Mouse (Mus musculus) myocyte (in vitro differentiated cells): ENCODE measurements around the gene Slc4a1. TPM values are rescaled to one million over a fixed set of nuclear protein-coding genes. Genes with fewer than 3 reads are reported as not detected.

Experiments used
- H3K27me3 ChIP-seq: one replicate; pipeline ENCODE4 v1.6.1; 2011; ENCODE audit not compliant: control insufficient read depth, insufficient read depth, insufficient read length
- H3K36me3 ChIP-seq: one replicate; pipeline ENCODE4 v1.6.1; 2011; ENCODE audit not compliant: control insufficient read depth, insufficient read depth
- H3K4me2 ChIP-seq: one replicate; pipeline ENCODE4 v1.6.1; 2011; ENCODE audit warnings: low read depth, control low read depth
- H3K4me3 ChIP-seq: one replicate; pipeline ENCODE4 v1.5.1; 2011; ENCODE audit warnings: mild to moderate bottlenecking, control low read depth, moderate library complexity
- H3K79me2 ChIP-seq: one replicate; pipeline ENCODE4 v1.6.1; 2011; ENCODE audit not compliant: control insufficient read depth, insufficient read depth
- H3ac ChIP-seq: one replicate; pipeline ENCODE4 v1.6.1; 2011; ENCODE audit not compliant: control insufficient read depth, insufficient read length
- CEBPB ChIP-seq: IDR thresholded peaks from 2 replicates; pipeline ENCODE4 v1.6.1; 2011; ENCODE audit warnings: mild to moderate bottlenecking, moderate library complexity; ENCODE audit not compliant: poor library complexity, insufficient read depth, severe bottlenecking
- E2F4 ChIP-seq: IDR thresholded peaks from one replicate; pipeline ENCODE4 v1.6.1; 2011; ENCODE audit warnings: mild to moderate bottlenecking, control low read depth, moderate library complexity; ENCODE audit not compliant: insufficient read depth
- MAX ChIP-seq: IDR thresholded peaks from one replicate; pipeline ENCODE4 v1.6.1; 2011; ENCODE audit warnings: low read depth, mild to moderate bottlenecking, control low read depth
- MYOD1 ChIP-seq, 3 experiments: IDR thresholded peaks; one replicate each; pipeline ENCODE4 v1.6.1; 2011; ENCODE audit warnings: control low read depth in 2 of 3, low read depth in 2 of 3, mild to moderate bottlenecking in 2 of 3, moderate library complexity in 1 of 3; ENCODE audit not compliant: insufficient read length in 2 of 3, control insufficient read depth in 1 of 3
- MYOG ChIP-seq, 3 experiments: IDR thresholded peaks; one replicate each; pipeline ENCODE4 v1.6.1; 2011; ENCODE audit warnings: control low read depth in 2 of 3, low read depth in 2 of 3, mild to moderate bottlenecking in 2 of 3; ENCODE audit not compliant: insufficient read length in 2 of 3, control insufficient read depth in 1 of 3, insufficient read depth in 1 of 3
- POLR2A ChIP-seq: IDR thresholded peaks from one replicate; pipeline ENCODE4 v1.6.1; 2011; ENCODE audit warnings: low read depth, mild to moderate bottlenecking, control low read depth, moderate library complexity; ENCODE audit not compliant: insufficient read length
- POLR2AphosphoS2 ChIP-seq: IDR thresholded peaks from one replicate; pipeline ENCODE4 v1.6.1; 2011; ENCODE audit warnings: low read depth, control low read depth; ENCODE audit not compliant: insufficient read length
- REST ChIP-seq: IDR thresholded peaks from one replicate; pipeline ENCODE4 v1.6.1; 2011; ENCODE audit warnings: mild to moderate bottlenecking, control low read depth, moderate library complexity; ENCODE audit not compliant: insufficient read depth, insufficient read length
- SRF ChIP-seq: IDR thresholded peaks from one replicate; pipeline ENCODE4 v1.6.1; 2011; ENCODE audit warnings: low read depth; ENCODE audit not compliant: control insufficient read depth, insufficient read length
- TCF12 ChIP-seq: IDR thresholded peaks from one replicate; pipeline ENCODE4 v1.6.1; 2011; ENCODE audit warnings: mild to moderate bottlenecking, control low read depth; ENCODE audit not compliant: poor library complexity, insufficient read depth, severe bottlenecking
- TCF3 ChIP-seq: IDR thresholded peaks from one replicate; pipeline ENCODE4 v1.6.1; 2011; ENCODE audit warnings: low read depth, control low read depth; ENCODE audit not compliant: insufficient read length
- USF1 ChIP-seq: IDR thresholded peaks from one replicate; pipeline ENCODE4 v1.6.1; 2011; ENCODE audit warnings: low read depth, mild to moderate bottlenecking, control low read depth, moderate library complexity
- polyA plus RNA-seq: library from polyadenylated mRNA; unstranded; fragments of >200 nt; fragmentation: generic; extraction: Trizol; gene quantifications from one replicate; pipeline ENCODE4 v1.2.1, GENCODE M21; 2012; ENCODE audit warnings: missing spikeins

The Slc4a1 gene
- polyA plus RNA-seq, 1 experiment: not detected

DNA sequence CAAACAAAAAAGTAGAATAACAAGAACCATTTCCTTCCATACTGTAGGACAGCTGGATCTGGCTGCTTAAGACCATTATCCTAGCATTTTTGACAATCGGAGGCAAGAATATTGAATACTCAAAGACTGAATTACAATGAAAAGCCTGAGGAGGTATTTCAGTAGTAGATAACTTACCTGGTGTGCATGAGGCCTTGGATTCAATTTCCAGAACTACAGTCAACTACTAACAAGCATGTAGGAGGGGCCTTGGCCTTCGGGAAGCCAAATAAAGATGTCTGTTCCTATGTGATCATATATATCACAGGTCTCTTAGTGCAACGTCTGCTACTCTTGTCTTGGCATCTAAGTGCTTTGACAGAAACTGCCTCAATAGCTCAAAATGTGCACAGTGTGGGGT lies 36.0 kb downstream of the Slc4a1 start:
- TF ChIP-seq REST: no peak
- TF ChIP-seq SRF: no peak
- no peak for TF ChIP-seq TCF12
- TF ChIP-seq USF1: no peak
- TF ChIP-seq CEBPB: no peak
- TF ChIP-seq MAX: no peak
- no peak for TF ChIP-seq POLR2A
- TF ChIP-seq E2F4: no peak
- TF ChIP-seq POLR2AphosphoS2: no peak
- TF ChIP-seq MYOD1 (IDR thresholded peaks at IDR 0.05; ENCODE audit: control insufficient read depth in 1 of 3, insufficient read length in 2 of 3, low read depth in 2 of 3): no peak
- no peak for TF ChIP-seq TCF3
- no peak for TF ChIP-seq MYOG (IDR thresholded peaks at IDR 0.05; ENCODE audit: control insufficient read depth in 1 of 3, insufficient read depth in 1 of 3, insufficient read length in 2 of 3, low read depth in 2 of 3)
- H3K4me3 ChIP-seq: no peak overlapping the region
- H3ac ChIP-seq: no peak overlapping the region
- no peaks in the 10 kb centered on the region for H3K79me2 ChIP-seq
- H3K27me3 ChIP-seq: peaks cover 28% of the 10 kb centered on the region
- no peak overlapping the region for H3K4me2 ChIP-seq
- no peaks in the 10 kb centered on the region for H3K36me3 ChIP-seq

DNA sequence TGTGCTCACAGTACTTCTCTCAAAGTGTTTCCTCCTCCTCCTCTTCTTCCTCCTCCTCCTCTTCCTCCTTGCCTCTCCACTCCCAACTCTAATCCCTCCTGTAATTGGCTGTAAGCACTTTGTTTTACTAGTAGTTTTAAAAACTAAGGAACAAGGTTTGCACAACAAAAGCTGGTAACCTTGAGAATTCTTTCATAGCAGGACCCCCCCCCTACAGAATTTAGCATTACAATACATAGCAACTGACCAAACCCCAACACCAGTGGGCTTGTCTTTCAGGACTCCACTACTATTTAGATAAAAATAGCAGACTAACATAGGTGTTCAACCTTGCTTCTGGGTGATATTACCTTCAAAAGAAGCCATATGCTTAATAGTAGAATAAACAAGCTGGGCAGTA lies 36.5 kb downstream of the Slc4a1 start:
- TF ChIP-seq SRF (no peak), MYOD1 (IDR thresholded peaks at IDR 0.05; ENCODE audit: control insufficient read depth in 1 of 3, insufficient read length in 2 of 3, low read depth in 2 of 3) (no peak), MYOG (IDR thresholded peaks at IDR 0.05; ENCODE audit: control insufficient read depth in 1 of 3, insufficient read depth in 1 of 3, insufficient read length in 2 of 3, low read depth in 2 of 3) (no peak), TCF3 (no peak), TCF12 (no peak), POLR2AphosphoS2 (no peak), REST (no peak), E2F4 (no peak), POLR2A (no peak), CEBPB (no peak), MAX (no peak), USF1 (no peak)
- Histone ChIP-seq H3K79me2 (no peaks in the 10 kb centered on the region), H3ac (no peak overlapping the region), H3K4me2 (no peak overlapping the region), H3K4me3 (no peak overlapping the region), H3K27me3 (peaks cover 28% of the 10 kb centered on the region), H3K36me3 (no peaks in the 10 kb centered on the region)

DNA sequence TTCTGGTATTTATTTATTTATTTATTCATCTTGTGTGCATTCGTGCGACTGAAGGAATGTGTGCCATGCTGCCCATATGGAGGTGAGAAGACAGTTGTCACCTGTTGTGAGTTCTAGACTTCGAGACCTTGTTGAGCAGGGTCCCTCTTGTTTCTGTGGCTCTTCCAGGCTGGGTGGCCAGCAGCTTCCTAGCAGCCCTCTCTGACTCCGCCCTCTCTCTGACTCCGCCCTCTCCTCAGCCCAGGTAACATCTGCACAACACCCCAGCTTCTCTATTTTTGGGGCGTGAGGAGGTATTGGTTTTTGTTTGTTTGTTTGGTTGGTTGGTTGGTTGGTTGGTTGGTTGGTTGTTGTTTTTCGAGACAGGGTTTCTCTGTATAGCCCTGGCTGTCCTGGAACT lies 38.2 kb downstream of the Slc4a1 start:
- Histone ChIP-seq H3ac (no peak overlapping the region), H3K4me2 (no peak overlapping the region), H3K36me3 (no peaks in the 10 kb centered on the region), H3K27me3 (peaks cover 22% of the 10 kb centered on the region), H3K4me3 (no peak overlapping the region), H3K79me2 (no peaks in the 10 kb centered on the region)
- no peak for TF ChIP-seq REST
- TF ChIP-seq CEBPB: no peak
- no peak for TF ChIP-seq MYOG (IDR thresholded peaks at IDR 0.05; ENCODE audit: control insufficient read depth in 1 of 3, insufficient read depth in 1 of 3, insufficient read length in 2 of 3, low read depth in 2 of 3)
- no peak for TF ChIP-seq MAX
- TF ChIP-seq USF1: no peak
- no peak for TF ChIP-seq SRF
- TF ChIP-seq E2F4: no peak
- TF ChIP-seq MYOD1 (IDR thresholded peaks at IDR 0.05; ENCODE audit: control insufficient read depth in 1 of 3, insufficient read length in 2 of 3, low read depth in 2 of 3): no peak
- TF ChIP-seq POLR2A: no peak
- TF ChIP-seq TCF12: no peak
- TF ChIP-seq TCF3: no peak
- TF ChIP-seq POLR2AphosphoS2: no peak

DNA sequence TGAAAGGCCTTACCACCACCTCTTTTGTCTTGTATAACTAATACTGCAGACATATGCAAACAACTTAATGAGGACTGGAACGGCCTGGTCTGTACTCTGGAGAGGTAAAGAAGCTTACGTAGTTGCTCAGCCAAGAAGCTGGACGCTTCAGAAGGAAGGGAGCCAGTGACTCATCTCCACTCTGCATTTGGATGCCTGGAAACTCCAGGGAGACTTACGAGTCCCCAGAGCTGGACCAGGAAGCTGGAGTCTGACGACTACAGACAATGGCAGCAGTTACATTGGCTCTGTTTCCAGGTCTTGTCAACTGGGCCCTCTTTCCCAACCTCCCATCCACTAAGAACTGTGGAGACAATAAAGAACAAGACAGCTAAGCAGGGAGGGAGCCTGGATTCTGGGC lies 38.8 kb downstream of the Slc4a1 start:
- Histone ChIP-seq H3K36me3 (no peaks in the 10 kb centered on the region), H3K4me3 (no peak overlapping the region), H3K4me2 (no peak overlapping the region), H3ac (no peak overlapping the region), H3K27me3 (peaks cover 16% of the 10 kb centered on the region), H3K79me2 (no peaks in the 10 kb centered on the region)
- TF ChIP-seq POLR2A: no peak
- TF ChIP-seq TCF12: no peak
- TF ChIP-seq E2F4: no peak
- no peak for TF ChIP-seq MYOG (IDR thresholded peaks at IDR 0.05; ENCODE audit: control insufficient read depth in 1 of 3, insufficient read depth in 1 of 3, insufficient read length in 2 of 3, low read depth in 2 of 3)
- no peak for TF ChIP-seq TCF3
- no peak for TF ChIP-seq CEBPB
- TF ChIP-seq MYOD1 (IDR thresholded peaks at IDR 0.05; ENCODE audit: control insufficient read depth in 1 of 3, insufficient read length in 2 of 3, low read depth in 2 of 3): no peak
- TF ChIP-seq SRF: no peak
- no peak for TF ChIP-seq USF1
- TF ChIP-seq MAX: no peak
- no peak for TF ChIP-seq POLR2AphosphoS2
- TF ChIP-seq REST: no peak

DNA sequence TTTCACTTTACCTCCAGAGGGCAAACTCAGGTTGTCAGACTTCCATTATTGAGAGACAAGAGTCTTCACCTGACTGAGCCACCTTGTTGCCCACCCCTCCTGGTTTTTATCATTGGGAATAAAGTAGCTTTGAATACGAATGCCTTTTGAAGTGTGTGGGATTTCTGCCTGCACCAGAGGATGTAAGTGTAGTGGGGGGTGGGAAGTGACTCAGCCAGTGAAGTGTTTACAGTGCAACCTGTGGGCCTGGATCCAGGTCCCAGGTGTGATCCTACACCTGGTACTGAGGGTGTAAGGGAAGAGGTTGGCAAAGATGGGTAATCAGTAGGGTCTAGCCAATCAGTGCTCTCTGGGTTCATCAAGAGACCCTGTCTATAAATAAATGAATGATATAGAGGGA lies 42.5 kb downstream of the Slc4a1 start:
- H3ac ChIP-seq: no peak overlapping the region

More for the DNA sequence above, 42.5 kb downstream of the Slc4a1 start:
- Histone ChIP-seq H3K36me3 (no peaks in the 10 kb centered on the region), H3K4me3 (no peak overlapping the region), H3K4me2 (no peak overlapping the region), H3K27me3 (peaks cover 12% of the 10 kb centered on the region), H3K79me2 (peaks cover 2% of the 10 kb centered on the region)
- TF ChIP-seq REST: no peak
